Mouse (Mus musculus) natural killer cell, adult 2 months (primary cell): ENCODE measurements around the gene Peak1.

ENCODE experiments used
- DNase-seq, 2 experiments: peaks; one replicate each; pipeline ENCODE4 v3.0.0; 2022; ENCODE audit warnings: low spot score in 2 of 2

Gene Peak1

DNA sequence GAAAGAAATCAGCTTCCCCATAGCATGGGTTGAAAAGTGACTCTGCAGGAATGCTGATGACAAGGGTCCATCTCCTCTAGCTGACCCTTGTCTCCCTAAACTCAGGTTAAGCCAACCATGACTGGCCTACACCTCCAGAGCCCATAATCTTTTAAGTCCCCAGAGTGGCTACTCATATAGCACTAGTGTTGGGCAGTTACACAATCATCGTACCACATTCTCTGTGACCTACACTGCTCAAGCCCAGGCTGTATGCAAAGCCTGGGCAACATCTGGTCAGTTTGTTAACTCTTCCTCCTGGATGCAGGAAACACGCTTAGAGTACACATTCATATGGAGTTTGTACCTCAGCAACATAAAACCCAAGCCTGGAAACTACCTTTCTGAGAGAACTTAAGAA lies 217.7 kb downstream of the Peak1 start:
- DNase-seq = no peak

DNA sequence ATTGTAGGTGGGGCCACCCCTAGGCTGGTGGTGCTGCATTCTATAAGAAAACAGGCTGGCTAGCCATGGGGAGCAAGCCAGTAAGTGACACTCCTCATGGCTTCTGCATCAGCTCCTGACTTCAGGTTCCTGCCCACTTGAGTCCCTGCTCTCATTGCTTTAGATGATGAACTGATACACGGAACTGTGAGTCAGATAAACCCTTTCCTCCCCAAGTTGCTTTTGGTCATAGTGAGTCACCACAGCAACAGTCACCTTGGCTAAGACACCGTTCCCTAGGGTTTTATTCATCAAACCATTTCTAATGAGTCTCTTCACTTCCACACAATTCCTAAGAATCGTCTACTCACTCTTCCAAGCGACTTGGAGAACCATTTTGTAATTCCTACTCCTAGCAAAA lies 220.9 kb downstream of the Peak1 start:
- no peak for DNase-seq

DNA sequence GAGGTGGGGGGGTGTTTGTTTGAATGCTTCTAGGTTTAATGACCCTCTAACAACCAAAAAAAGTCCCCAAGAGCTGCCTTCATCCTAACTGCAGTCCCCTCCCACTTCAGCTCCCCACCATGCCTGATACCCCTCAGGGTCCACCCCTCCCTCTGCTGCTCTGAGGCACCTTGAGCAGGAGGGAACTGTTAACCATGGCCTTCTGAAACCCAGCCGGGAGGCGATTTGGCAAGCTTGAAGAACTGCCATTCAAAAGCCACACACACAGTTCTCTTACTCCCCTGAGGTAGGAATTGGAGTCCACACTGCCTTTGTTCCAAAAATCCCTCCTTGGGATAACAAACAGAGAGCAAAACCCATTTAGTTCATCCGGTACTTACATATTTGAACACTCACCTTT lies 222.7 kb downstream of the Peak1 start:
- no peak for DNase-seq

DNA sequence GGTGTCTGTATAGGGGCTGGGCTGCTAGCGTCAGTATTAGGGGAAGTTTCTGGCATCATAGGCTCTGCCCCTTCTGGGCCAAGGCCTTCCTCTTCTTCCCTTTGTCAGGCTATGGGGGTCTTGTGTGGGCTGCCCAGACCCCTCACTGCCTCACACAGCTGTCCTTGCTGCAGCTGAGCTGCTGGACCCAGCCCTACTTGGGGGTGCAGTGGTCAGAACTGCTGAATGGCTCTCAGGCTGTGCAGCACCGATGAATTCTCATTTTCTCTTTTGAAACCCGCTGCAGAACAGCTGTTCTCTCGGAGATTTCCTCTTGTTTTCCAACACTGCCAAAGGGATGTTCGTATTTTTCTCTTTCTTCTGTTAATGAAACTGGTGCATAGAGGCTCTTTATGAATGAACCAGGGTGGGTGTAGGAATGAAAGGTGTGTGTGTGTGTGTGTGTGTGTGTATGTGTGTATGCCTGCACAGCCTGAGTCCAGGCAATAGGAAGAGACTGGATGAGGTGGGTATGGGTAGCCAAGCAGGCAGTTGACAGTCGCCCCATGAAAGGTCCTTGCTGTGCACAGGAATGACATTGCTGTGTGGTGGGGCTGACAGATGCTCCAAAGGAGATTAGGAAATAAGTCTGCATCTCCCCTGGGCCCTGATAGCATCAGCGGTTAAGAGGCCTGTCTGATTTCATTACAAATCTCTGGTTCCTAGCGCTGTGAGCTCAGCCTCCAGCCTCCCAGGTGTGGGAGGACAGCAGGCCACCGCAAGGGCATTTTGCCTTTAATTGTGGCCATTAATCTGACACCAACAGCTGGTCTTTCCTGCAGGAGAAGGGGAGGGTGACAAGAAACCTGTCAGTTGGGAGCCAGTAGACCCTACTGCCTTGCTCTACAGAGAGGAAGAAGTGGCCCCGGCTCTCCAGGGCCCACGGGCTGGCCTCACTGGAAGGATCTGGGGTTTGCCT lies 226.1 kb downstream of the Peak1 start:
- DNase-seq = no peak

DNA sequence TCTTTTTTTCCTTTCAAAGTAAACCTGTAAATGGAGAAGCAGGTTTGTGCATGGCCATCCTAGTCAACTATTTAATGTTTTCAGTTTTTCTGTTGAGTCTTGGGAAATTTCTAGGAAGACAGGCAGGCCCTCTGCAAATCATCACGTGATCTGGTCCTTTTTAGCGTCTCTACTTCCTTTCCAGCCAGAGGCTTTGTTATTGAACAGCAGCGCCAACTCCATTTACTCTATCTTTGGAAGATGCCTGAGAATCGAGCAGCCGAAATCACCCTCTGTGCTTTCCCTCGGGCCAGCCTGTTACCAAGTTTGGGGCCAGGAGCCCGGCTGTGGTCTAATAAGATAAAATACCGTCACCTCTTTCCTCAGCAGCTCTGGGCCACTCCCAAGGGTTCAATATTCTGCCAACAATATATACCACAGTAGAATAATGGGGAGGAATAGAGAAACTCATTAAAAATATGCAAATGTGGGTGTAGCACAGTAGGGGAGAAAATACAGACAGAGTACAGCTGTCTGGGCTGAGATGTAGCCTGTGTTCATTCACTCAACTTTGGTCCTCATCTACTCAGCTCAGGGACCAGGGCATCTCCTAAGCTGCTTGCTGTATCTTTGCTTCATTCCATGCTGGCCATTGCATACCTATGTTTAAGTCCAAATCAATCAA lies 237.6 kb downstream of the Peak1 start:
- no peak for DNase-seq

DNA sequence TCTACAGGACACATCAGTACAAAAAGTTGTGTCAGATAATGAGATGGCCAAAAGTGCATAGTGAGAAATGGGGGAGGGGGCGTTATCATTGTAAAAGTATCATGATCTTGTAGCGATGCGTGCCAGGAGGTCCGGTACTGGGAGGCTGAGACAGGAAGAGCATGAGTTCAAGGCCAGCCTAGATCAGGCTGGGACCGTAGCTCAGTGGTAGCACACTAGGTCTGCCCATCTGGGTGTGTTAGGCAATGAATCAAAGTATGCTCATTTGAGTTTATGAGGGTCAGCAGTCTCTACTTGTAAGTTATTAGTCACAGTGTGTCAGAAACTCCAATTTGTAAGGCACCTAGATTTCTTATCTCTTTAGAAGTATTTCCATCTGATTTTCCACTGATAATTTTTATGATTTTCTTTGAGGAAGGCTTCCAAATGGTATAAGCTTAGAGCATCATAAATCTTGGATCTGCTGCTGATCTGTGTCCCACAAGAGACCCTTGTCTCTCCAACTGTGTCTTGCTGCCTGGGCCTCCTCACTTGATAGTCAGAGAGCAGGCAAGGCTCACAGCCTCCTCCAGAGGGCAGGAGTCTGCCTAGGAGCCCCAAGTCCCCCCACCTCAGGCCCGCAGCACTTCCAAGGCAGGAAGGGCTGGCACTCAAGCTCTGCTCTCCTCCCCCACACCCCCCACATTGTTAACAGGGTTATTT lies 238.3 kb downstream of the Peak1 start:
- no peak for DNase-seq

DNA sequence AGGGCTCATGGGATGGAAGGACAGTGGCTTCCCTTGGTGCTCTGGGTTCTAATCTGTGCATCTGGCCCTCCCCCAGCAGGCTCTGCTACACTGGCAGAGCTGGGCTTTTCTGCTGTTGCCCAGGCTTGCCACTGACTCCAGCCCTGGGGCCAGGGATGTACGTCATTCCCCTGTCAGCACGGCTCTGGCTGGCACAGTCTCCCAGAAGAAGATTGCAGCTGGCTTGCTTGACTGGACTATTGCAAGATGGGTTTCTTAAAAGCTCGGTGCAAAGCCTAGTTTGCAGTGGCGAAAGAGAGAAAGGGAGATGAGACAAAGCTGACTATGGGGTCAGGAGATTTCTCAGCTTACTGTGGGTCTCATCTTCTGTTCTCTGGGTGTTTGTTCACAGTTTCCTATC lies 240.5 kb downstream of the Peak1 start:
- no peak for DNase-seq

DNA sequence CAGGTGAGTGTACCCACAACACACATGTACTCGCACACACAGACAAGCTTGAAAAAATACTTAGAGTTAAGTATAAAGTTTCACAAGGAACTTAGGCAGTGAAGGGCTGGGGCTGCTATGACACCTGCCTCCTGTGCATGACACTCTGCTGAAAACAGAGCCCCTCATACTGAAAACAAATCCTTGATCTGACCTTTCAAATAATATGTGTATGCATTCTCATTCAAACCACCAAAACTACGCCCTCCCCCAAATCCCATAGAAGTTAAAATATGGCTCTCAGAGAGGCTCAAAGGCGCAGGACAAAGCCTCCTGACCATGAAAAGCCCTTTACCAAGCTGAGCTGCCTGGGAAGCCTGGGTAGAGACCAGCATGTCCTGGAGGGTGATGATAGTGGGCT lies 242.6 kb downstream of the Peak1 start:
- DNase-seq = no peak

DNA sequence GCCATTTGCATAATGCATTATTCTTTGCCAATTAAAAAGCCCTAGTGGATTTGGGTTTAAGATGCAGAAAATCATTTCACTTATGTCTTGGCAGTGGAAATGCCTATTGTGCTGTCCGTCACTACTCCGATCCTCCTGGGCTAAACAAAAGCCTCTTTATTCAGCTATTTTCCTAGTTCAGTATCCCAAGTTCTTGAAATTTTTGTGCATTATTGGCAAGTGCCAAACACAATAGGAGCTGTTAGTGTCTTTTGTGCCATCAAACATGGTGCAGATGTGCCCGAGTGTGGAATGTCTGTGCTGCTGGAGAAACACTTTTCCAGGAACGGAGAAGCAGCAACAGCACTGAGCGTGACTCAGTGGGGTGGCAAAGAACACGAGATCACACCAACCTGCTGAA lies 250.2 kb downstream of the Peak1 start:
- no peak for DNase-seq

DNA sequence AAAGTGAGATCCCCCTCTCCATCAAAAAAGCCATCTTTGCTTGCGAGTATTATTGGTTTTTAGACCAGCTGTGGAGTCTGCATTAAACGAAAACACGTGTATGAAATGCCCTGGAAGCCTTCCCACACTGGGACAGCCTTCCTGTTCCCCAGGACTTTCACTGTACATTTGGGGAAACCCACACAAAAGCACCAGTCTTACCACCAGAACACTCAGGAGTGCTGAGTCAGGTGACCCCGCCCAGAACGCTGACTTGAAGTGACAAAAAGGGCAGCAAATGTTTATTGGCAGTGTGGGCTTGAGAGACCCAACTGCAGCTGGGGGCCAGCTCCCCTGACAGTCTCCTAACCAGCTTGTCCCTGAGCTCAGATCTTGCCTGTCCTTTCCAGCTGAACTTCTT lies 251.7 kb downstream of the Peak1 start:
- no peak for DNase-seq

DNA sequence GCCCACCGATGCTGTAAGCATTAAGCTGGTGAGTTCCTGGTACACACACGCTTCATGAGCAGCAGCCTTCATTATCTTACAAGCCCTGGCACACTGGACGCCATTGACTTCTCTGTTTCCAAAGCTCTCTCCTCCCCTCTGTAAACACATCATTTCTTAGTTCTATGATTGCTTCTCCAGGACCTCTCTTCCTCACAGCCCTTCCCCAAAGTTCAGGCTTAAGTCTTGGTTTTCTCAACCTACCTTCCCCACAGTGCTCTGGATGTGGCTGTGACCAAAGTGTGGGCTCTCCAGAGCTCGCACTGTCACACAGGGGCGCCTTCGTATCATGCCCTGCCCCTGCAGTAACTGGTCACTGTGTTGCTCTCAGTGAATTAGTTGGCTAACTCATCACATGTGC lies 252.5 kb downstream of the Peak1 start, which contains the start of gene Tspan3:
TSS of gene Tspan3 (minus strand) at position 101 of the 400 bp plus-strand sequence.
- no peak for DNase-seq

DNA sequence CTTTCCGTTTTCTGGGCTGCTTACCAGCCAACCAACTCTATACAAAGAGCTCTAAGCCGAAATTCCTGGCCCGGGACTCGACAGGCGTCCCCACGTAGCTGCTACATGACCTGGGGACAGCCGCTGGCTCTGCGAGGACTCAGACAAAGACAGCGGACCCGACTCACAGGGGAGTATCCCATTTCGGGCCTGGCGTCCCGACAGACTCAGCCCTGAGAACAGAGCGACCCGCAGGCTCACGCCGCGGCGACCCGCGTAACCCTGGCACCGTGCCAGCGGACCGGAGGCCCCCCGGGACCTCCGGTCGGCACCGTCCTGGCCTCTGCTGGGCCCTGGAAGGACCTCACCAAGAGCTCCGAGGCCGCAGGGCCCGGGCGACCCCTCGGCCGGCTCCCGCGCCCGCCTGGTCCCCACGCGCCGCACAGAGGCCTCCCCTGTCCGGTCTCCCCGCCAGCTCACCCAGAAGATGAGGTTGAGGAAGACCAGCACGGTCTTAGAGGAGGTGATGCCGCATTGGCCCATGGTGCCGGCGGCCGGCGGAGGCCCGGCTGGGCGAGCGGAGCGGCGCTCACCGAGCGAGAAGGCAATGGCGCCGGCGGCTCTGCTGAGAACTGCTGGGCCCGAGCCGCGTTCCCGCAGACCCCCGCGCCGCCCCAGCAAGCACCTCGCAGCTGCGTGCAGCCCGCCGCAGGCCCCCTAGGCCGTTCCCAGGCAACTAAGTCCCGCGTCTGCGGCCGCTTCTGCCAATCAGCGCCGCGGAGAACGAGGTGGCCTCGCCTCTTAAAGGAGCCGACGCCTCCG lies 257.3 kb downstream of the Peak1 start:
- peak; percentile 62 to 70 for DNase-seq

DNA sequence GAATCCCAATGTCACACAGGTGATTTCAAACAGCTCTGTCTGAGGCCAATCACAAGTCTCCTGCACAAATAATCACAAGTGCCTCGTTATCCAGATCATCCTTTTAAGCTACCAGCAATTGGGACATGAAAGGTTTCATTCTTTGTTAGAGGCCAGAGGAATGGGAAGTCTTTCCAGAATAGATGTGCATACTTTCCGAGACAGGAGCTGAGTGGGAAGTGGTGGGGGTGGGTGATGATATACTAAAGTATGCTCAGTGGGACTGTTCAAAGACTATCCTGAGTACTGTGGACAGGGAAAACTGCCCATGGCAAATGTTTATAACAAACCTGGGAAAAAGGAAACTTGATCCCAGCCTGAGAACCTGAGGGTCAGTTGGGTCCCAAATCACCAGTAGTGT lies 258.4 kb downstream of the Peak1 start:
- no peak for DNase-seq

DNA sequence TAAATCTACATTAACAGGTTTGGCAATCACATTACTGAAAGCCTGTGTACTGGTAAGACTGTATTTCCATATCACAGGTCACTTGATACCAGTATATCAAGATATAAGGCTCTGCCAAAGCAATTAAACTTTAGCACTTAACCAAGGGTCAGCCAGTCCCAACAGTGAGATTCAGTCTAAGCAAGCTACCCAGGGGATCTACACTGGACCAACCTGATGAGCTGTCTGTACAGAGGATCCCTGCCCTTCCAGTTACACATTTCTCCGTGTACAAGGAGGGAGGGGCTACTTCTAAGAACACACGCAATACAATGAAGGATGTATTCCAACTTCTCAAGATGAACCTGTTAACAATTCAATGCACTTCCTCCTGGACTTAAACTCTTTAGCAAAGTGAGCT lies 259.8 kb downstream of the Peak1 start:
- no peak for DNase-seq

DNA sequence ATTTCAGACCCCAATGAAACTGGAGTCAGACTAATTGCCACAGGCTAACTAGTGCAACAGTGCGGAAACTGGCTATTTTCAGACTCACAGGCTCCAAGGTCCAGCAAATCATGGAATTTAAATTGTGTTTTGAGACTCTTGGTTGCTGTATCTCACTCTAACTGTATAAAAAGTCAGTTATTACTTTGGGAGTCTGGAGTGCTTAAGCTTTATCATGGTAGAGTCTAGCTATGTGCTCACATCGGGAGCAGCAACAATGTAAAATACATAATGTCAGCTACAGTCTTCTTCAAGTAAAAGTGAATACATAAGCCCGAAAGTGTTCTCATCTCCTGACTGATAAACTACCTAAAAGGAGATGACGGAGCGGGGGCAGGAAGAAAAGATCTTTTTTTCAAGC lies 263.3 kb downstream of the Peak1 start:
- no peak for DNase-seq

DNA sequence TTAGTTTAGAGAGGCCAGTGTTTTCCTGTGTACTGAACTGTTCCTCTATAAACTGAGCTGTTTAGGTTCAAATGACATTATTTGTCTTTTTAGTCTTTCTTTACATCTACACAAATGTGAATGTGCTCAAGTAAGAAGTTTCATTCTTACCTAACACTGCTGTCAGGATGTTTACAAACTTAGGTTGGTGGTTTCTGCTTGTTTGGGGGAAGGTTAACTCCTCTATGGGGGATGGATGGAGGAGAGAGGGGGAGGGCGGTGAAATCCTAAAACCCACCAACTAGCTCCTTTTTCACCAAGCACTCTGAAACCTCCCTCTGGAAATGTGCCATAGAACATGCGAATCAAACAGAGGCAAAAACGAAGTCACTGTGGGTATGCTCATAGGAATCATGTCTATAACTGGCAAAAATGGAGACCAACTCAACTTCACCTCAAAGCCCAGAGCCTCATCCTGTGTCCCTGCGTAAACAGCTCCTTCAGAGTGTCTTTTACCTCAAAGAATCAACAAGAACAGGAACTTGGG lies 265.3 kb downstream of the Peak1 start:
- no peak for DNase-seq

DNA sequence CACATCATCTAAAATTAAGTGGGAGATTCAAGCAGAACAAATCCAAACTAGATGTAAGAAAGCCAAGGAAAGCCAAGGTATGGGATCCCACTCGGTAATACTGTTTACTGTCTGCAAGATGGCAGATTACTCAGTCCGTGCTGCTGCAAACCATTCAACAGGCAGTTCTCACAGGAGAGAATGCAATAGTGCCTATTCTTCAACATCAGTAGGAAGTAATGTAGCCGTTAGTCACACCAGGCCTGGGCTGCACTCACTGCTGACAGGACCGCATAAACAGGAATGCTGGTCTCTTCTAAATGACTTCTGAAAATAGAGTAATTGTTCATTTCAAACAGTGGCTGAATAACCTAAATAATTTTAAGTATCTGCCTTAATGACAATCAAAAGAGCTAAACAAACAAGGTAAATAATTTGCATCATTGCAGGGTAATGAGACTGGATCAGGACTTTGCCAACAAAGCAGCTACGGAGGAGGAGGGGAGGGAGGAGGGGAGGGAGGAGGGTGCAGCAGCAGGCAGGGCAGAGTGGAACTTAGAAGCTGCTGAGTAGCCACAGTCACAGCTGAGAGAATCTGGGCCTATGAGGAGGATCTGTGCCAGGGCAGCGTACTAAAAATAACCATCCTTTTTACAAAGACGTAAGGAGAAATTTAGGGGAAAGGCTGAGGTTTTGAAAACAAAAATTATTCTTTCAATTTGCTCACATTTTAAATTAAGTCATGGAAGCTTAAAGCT lies 266.0 kb downstream of the Peak1 start:
- no peak for DNase-seq
